Mouse (Mus musculus) heart, embryonic 16.5 days (tissue): ENCODE results near the gene Tmem186. TPM values are rescaled to one million over a fixed set of nuclear protein-coding genes. Genes with fewer than 3 reads are reported as not detected.
A peak's percentile ranks its signal among the peaks of the same experiment; 100 is the strongest.

Experiments used
- ATAC-seq: fragments of 200-750 bp; cut with Nextera tagmentation; replicated peaks from 2 replicates; pipeline ENCODE4 v1.8.0; 2017; ENCODE audit warnings: moderate number of reproducible peaks; ENCODE audit not compliant: insufficient read depth, low FRiP score; ENCODE audit errors: extremely low read depth
- H3K27ac ChIP-seq: fragments of 300-500 bp; sonication (generic); 2 replicates; pipeline ENCODE4 v1.5.1; 2014; ENCODE audit warnings: mild to moderate bottlenecking, low read length, control low read depth, moderate library complexity
- H3K27me3 ChIP-seq: fragments of 300-500 bp; sonication (generic); 2 replicates; pipeline ENCODE4 v1.6.1; 2014; ENCODE audit warnings: low read length, mixed read lengths; ENCODE audit not compliant: control insufficient read depth, insufficient read depth
- H3K36me3 ChIP-seq: fragments of 300-500 bp; sonication (generic); 2 replicates; pipeline ENCODE4 v1.6.1; 2014; ENCODE audit not compliant: control insufficient read depth, insufficient read depth
- H3K4me1 ChIP-seq: fragments of 300-500 bp; sonication (generic); 2 replicates; pipeline ENCODE4 v1.6.1; 2014; ENCODE audit warnings: low read length, mixed read lengths; ENCODE audit not compliant: control insufficient read depth, insufficient read depth
- H3K4me2 ChIP-seq: fragments of 300-500 bp; sonication (generic); 2 replicates; pipeline ENCODE4 v1.6.1; 2014; ENCODE audit warnings: low read depth, mild to moderate bottlenecking, control low read depth, low read length
- H3K4me3 ChIP-seq: fragments of 300-500 bp; sonication (generic); 2 replicates; pipeline ENCODE4 v1.5.1; 2014; ENCODE audit warnings: mild to moderate bottlenecking, control low read depth, low read length
- H3K9ac ChIP-seq: fragments of 300-500 bp; sonication (generic); 2 replicates; pipeline ENCODE4 v1.6.1; 2014; ENCODE audit warnings: low read length, control low read depth
- H3K9me3 ChIP-seq: fragments of 300-500 bp; sonication (generic); replicated peaks from 2 replicates; pipeline ENCODE4 v1.6.1; 2016; ENCODE audit warnings: low read length; ENCODE audit not compliant: control insufficient read depth
- WGBS: fragments of 180-500 bp; shearing (Covaris S2); extraction: QIAGEN DNeasy Blood & Tissue Kit; methylation state at CpG from one replicate; pipeline ENCODE4 v1.1.7; 2014; 5-methylcytosine and 5-hydroxymethylcytosine counted together
- polyA plus RNA-seq: library from polyadenylated mRNA; unstranded; fragments of >200 nt; fragmentation: Nextera tagmentation; extraction: Ambion mirVana; gene quantifications from 2 replicates; pipeline ENCODE4 v1.2.1, GENCODE M21; 2015

Tmem186 gene
- 19.5 and 19.7 TPM in 2 replicates for polyA plus RNA-seq

DNA sequence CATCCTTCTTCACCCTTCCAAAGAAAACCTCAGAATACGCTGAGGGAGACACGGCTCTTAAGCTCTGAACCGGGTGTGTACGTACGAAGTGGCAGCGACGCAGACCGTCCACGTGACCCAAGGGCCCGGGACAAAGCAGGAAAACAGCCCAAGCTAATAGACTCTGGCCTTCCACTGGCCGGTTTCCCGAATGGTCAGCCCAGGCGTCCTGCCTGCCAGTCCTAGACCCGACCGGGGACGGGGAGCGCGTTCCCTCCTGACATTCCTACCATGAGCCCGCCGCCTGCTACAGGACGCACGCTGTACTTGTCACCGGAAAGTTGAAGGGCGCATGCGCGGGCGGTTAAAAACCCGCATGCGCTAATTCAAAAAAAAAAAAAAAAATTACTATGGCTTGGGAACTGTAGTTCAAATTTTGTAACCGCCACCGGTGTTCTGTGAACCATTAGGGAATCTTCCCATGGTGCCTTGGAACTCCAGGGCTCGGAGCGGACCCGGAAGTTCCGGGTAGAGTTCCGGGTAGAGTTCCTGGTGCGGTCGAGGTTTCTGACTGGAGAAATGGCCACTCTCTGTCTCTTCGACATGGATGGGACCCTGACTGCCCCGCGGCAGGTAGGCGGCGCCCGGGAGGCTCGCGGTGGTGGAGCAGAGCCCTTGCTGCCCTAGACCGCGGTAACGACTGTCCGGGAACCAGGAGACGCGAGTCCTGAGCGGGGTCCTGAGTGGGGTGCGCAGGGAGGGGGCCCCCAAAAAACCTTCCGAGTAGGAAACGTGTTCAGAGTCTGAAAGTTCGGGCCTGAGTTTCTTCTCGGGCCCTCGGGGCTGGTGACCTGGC, at the start of gene Tmem186, which contains the start of gene Pmm2:
Gene Tmem186 (minus strand): TSS at position 496 of the 835 bp plus-strand sequence.
Gene Pmm2 (plus strand): TSS at position 458 of the 835 bp plus-strand sequence.
- Histone ChIP-seq H3K4me1 (peaks cover 25% of the 10 kb centered on the region), H3K9me3 (no peaks in the 10 kb centered on the region), H3K9ac (peak within 1 kb of the TSS; percentile 91), H3K27me3 (no peaks in the 10 kb centered on the region), H3K4me2 (peak within 1 kb of the TSS; percentile 85), H3K27ac (peak within 1 kb of the TSS; percentile 93), H3K36me3 (peaks cover 15% of the 10 kb centered on the region), H3K4me3 (peak within 1 kb of the TSS; percentile 90)
- ATAC-seq = peak; percentile 88
- under 1% methylated on average over 59 of the region's 59 CpGs for WGBS

DNA sequence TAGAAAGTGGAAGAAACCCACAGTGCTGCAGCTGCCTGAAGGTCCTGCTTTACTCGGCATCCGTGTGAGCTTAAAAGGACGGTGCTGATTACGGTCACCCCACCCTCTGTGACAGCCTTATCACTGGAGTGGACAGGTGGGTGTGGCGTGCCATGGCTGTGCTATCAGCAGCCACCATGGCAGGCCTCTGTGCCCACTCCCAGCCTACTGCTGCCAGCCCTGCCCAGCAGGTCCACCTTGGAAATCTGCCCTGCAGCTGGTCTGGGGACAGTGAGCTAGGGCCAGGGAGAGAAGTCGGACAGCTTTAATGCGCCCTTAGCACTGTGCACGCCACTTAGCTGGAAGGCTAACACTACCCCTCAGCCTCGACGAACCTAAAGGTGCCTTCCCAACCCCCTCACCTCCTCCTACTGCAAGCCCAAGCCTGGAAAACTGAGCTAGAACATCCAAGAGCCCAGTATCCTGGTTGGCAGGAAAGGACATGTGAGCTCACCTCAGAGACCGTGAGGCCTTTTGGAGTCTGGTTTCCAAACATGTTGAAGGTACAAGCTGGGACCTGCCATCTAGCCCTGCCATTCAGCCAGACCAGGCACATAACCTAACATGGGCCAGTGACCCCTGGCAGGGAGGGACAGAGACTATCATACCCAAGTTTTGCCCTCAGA, 49.5 kb upstream of the Tmem186 start:
- H3K4me2 ChIP-seq = no peak overlapping the region
- H3K9ac ChIP-seq = 0 out of 2 replicates have a peak overlapping the region, but pooled peaks have one; percentile 8
- H3K9me3 ChIP-seq = no peaks in the 10 kb centered on the region
- H3K27me3 ChIP-seq = no peaks in the 10 kb centered on the region
- peaks cover 5% of the 10 kb centered on the region for H3K4me1 ChIP-seq
- H3K4me3 ChIP-seq = no peak overlapping the region
- H3K36me3 ChIP-seq = peaks cover 19% of the 10 kb centered on the region
- H3K27ac ChIP-seq = no peak overlapping the region
- peak; percentile 30 for ATAC-seq
- WGBS = 45% methylated on average over 11 of the region's 11 CpGs

DNA sequence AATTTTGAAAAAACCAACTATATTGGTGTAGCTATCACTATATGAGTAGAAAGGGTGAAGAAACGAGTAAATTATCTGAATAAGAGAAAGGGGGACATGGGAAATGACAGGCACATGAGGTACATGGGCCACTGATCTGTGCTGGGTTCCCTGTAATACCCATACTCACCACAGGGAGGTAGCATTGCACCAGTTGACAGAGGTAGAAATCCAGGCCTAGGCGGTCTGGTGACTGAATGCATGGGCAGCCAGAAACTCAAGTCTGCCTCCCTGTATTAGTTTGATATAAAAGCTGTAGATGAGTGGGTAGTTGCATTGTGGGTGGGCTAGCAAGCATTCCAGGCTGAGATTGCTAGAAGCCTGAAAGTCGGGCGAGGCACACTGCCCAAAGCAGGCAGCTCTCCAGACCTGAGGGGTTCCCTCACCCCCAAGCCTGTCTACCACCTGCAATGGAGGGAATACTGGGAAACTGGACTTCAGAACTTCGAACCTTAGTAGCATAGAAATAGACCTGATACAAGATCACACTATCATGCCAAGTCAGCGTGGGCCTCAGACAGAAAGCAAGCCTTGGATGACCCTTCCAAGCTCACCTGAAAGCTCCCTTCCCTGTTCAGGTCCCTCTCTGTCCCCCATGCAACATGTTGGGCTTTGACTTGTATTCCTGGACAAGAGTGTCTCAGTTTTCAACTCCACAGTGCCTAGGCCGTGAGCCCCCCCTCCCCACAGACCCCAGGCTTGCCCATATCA, 48.8 kb upstream of the Tmem186 start:
- Histone ChIP-seq H3K27ac (no peak overlapping the region), H3K27me3 (no peaks in the 10 kb centered on the region), H3K9me3 (no peaks in the 10 kb centered on the region), H3K9ac (no peak overlapping the region), H3K36me3 (peaks cover 12% of the 10 kb centered on the region), H3K4me1 (peaks cover 5% of the 10 kb centered on the region), H3K4me3 (no peak overlapping the region), H3K4me2 (no peak overlapping the region)
- ATAC-seq = 0 out of 2 replicates have a peak, but pooled peaks have one; percentile 16
- 57% methylated on average over 7 of the region's 7 CpGs for WGBS

DNA sequence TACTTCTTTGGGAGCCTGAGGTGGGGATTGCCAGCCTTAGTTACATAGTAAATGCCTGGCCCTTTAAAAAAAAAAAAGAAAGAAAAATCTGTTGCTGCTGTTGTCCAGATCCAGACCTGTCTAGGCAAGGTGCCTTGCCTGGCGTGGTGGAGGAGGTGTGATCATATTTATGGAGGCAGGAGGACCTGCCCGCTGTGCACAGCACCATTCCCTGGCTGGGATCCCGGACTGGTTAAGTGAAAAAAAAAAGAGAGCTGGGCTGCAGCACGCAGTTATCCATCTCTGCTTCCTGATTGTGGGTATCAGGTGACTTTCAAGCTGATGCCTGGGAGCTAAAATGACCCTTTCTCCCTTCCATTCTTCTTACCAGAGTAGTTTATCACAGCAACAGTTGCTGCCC, 47.6 kb upstream of the Tmem186 start:
- no peak for ATAC-seq
- no peak overlapping the region for H3K27ac ChIP-seq
- no peaks in the 10 kb centered on the region for H3K9me3 ChIP-seq
- peaks cover 5% of the 10 kb centered on the region for H3K4me1 ChIP-seq
- WGBS = 31% methylated on average over 4 of the region's 4 CpGs
- peaks cover 5% of the 10 kb centered on the region for H3K36me3 ChIP-seq
- H3K4me3 ChIP-seq = no peak overlapping the region
- H3K27me3 ChIP-seq = no peaks in the 10 kb centered on the region
- no peak overlapping the region for H3K4me2 ChIP-seq
- H3K9ac ChIP-seq = no peak overlapping the region

DNA sequence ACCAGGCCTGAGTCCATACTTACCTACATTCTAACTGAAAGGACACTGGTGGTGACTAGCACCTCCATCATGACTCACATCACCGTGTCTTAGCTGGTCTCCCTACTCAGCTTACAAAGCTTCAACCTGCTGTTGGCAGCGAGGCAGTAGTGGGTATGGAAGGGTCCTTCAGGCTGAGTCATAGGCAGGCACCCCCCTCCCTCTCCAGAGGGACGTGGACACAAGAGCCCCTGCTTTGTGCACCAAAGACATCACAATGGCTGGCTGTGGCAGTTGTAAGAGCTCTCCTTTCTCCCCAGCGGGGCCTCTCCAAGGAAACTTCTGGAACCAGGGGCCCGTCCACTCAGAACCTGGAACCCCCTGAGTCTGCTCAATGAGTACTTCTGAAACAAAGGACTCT, 43.0 kb upstream of the Tmem186 start, which contains the start of gene Gm5767:
Gene Gm5767 (plus strand): TSS at position 301 of the 400 bp plus-strand sequence.
- no peak for ATAC-seq
- 79% methylated on average over 5 of the region's 5 CpGs for WGBS
- H3K27ac ChIP-seq = no peak within 1 kb of the TSS

DNA sequence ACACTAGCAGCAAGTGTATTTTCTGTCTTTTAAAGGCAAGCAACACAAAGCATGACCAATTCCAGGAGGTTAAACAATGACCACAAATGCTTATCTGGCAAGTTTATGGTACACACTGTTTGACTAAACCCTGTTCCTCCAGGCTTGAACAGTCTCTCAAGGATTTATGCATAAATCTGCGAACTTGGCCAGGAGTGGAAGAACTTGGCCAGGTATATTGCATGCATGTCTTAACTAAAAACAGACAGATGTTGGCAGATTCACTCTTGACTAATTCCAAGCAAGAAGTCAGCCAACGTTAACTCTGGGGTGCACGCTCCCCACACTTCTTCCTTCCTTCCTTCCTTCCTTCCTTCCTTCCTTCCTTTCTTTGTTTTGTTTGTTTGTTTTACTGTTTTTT, 42.3 kb upstream of the Tmem186 start:
- ATAC-seq = no peak
- 68% methylated on average over 3 of the region's 3 CpGs for WGBS
- Histone ChIP-seq H3K4me2 (no peak overlapping the region), H3K27me3 (no peaks in the 10 kb centered on the region), H3K36me3 (no peaks in the 10 kb centered on the region), H3K27ac (no peak overlapping the region), H3K4me3 (no peak overlapping the region), H3K4me1 (no peaks in the 10 kb centered on the region), H3K9ac (no peak overlapping the region), H3K9me3 (no peaks in the 10 kb centered on the region)

More for the DNA sequence above, 43.0 kb upstream of the Tmem186 start, which contains the start of gene Gm5767:
- Histone ChIP-seq H3K4me3 (no peak within 1 kb of the TSS), H3K9ac (no peak within 1 kb of the TSS), H3K9me3 (no peaks in the 10 kb centered on the region), H3K36me3 (no peaks in the 10 kb centered on the region), H3K4me1 (no peaks in the 10 kb centered on the region), H3K27me3 (no peaks in the 10 kb centered on the region), H3K4me2 (no peak within 1 kb of the TSS)

DNA sequence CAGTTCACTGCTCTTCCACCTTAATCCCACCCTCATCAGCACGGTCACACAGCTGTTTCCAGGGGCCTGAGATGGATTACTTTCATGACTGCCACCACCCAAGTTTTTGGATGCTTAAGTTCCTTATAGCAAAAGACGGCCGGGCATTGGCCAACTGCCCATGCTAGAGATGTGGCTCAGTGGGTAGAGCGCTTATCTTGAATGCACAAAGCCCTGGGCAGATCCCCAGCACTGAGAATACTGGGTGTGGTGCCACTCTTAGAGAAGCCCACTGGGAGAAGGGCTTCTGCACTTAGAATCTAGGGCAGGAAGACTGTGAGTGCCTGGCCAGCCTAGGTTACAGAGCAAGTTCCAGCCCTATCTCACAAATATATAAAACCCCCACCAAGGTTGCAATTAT, 41.2 kb upstream of the Tmem186 start:
- H3K4me3 ChIP-seq = no peak overlapping the region
- 78% methylated on average over 4 of the region's 4 CpGs for WGBS

DNA sequence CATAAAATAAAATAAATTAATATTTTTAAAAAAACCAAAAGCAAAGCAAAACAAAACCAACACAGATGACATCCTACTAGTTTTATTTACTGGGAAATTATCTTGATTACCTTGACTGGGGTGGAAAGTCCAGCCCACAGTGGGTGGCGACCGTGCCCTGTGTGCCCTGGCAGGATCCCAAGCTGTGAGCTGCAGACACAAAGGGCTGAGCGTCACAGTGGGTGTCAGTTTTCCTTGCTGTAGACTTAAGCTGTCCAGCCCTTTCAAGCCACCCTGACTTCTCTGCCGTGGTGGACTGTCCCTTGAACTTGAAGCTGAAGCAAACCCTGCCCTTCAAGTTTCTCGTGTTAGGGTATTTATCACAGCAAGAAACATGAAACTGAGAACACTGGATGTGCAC, 40.5 kb upstream of the Tmem186 start:
- Histone ChIP-seq H3K9ac (no peak overlapping the region), H3K9me3 (no peaks in the 10 kb centered on the region), H3K27ac (no peak overlapping the region), H3K4me2 (no peak overlapping the region), H3K4me3 (no peak overlapping the region), H3K27me3 (no peaks in the 10 kb centered on the region), H3K4me1 (no peaks in the 10 kb centered on the region), H3K36me3 (no peaks in the 10 kb centered on the region)
- 50% methylated on average over 5 of the region's 5 CpGs for WGBS
- ATAC-seq = no peak

More for the DNA sequence above, 41.2 kb upstream of the Tmem186 start:
- H3K36me3 ChIP-seq = no peaks in the 10 kb centered on the region
- H3K4me2 ChIP-seq = no peak overlapping the region
- no peak overlapping the region for H3K9ac ChIP-seq
- no peaks in the 10 kb centered on the region for H3K4me1 ChIP-seq
- no peaks in the 10 kb centered on the region for H3K9me3 ChIP-seq
- no peaks in the 10 kb centered on the region for H3K27me3 ChIP-seq
- H3K27ac ChIP-seq = no peak overlapping the region
- ATAC-seq = no peak
